Mouse (Mus musculus): ENCODE data around the gene Hrc. TPM values are rescaled to one million over a fixed set of nuclear protein-coding genes. Genes with fewer than 3 reads are reported as not detected.
"Not testable (repeated sequence)": the region's sequence is repeated elsewhere in the genome, so short reads cannot be mapped to it uniquely, and the experiment has no call there.

Hrc gene
- total RNA-seq, 4 experiments from 2014 or later = 0.09 to 0.31 (median 0.26) TPM

- peak; percentile 67 for DNase-seq
Observed at GRCm38 (mm10) chr7:45333431-45333982, 1.6 kb upstream of the Hrc start, which contains the start of gene Trpm4. Gene Trpm4, minus strand, starts transcription at chr7:45333780.

GRCm38 (mm10) chr7:45334605-45335004 lies 485 bp upstream of the Hrc start:
- no peak for DNase-seq

- no peak for DNase-seq
Observed at GRCm38 (mm10) chr7:45336319-45336718, 1.2 kb downstream of the Hrc start.

GRCm38 (mm10) chr7:45337469-45337868 lies 2.4 kb downstream of the Hrc start:
- no peak for DNase-seq

GRCm38 (mm10) chr7:45338161-45338911 lies 3.2 kb downstream of the Hrc start:
- DNase-seq = no peak

GRCm38 (mm10) chr7:45339410-45340065 lies 4.4 kb downstream of the Hrc start:
- DNase-seq = no peak

GRCm38 (mm10) chr7:45340066-45340442 lies 5.0 kb downstream of the Hrc start:
- no peak for DNase-seq

GRCm38 (mm10) chr7:45340669-45341068 lies 5.6 kb downstream of the Hrc start:
- DNase-seq = peak; percentile 28

- peak; percentile 55 for DNase-seq
Observed at GRCm38 (mm10) chr7:45341303-45341702, 6.2 kb downstream of the Hrc start.

GRCm38 (mm10) chr7:45342081-45342480 lies 7.0 kb downstream of the Hrc start:
- no peak for DNase-seq

GRCm38 (mm10) chr7:45343543-45343942 lies 8.5 kb downstream of the Hrc start:
- DNase-seq = no peak

GRCm38 (mm10) chr7:45346905-45347304 lies 11.8 kb downstream of the Hrc start:
- DNase-seq = no peak

- DNase-seq = no peak
Observed at GRCm38 (mm10) chr7:45353041-45353440, 18.0 kb downstream of the Hrc start.

- no peak for DNase-seq
Observed at GRCm38 (mm10) chr7:45355318-45356020, 20.4 kb downstream of the Hrc start.

- no peak for DNase-seq
Observed at GRCm38 (mm10) chr7:45356087-45356486, 21.0 kb downstream of the Hrc start.

GRCm38 (mm10) chr7:45359081-45359480 lies 24.0 kb downstream of the Hrc start:
- not testable (repeated sequence) for DNase-seq

- DNase-seq = no peak
Observed at GRCm38 (mm10) chr7:45360404-45361125, 25.5 kb downstream of the Hrc start.

GRCm38 (mm10) chr7:45361243-45361804 lies 26.2 kb downstream of the Hrc start:
- DNase-seq = no peak

- no peak for DNase-seq
Observed at GRCm38 (mm10) chr7:45362801-45363200, 27.7 kb downstream of the Hrc start.

GRCm38 (mm10) chr7:45363983-45364382 lies 28.9 kb downstream of the Hrc start:
- no peak for DNase-seq

- DNase-seq = no peak
Observed at GRCm38 (mm10) chr7:45365742-45366651, 30.9 kb downstream of the Hrc start.

Measured in adrenal gland, adult 8-10 months (tissue).